Mouse (Mus musculus): ENCODE results near the gene Ipmk.
"Not testable (repeated sequence)": the region's sequence is repeated elsewhere in the genome, so short reads cannot be mapped to it uniquely, and the experiment has no call there.

Ipmk gene

GRCm38 (mm10) chr10:71413401-71413800 is 65.8 kb downstream of the Ipmk start:
- in situ Hi-C loops (cut with MseI, MboI), result no loop called here

GRCm38 (mm10) chr10:71421531-71421930 is 74.0 kb downstream of the Ipmk start:
- in situ Hi-C loops (cut with MseI, MboI), result no loop called here

GRCm38 (mm10) chr10:71422047-71423037 is 74.8 kb downstream of the Ipmk start:
- in situ Hi-C loops (cut with MseI, MboI), result no loop called here

GRCm38 (mm10) chr10:71426740-71427139 is 79.2 kb downstream of the Ipmk start:
- in situ Hi-C loops (cut with MseI, MboI), result no loop called here

- in situ Hi-C loops (cut with MseI, MboI), result no loop called here
Measured at GRCm38 (mm10) chr10:71427381-71427780, 79.8 kb downstream of the Ipmk start.

- in situ Hi-C loops (cut with MseI, MboI), result no loop called here
Measured at GRCm38 (mm10) chr10:71428246-71428864, 80.8 kb downstream of the Ipmk start.

GRCm38 (mm10) chr10:71430661-71431060 is 83.1 kb downstream of the Ipmk start:
- in situ Hi-C loops (cut with MseI, MboI), result no loop called here

GRCm38 (mm10) chr10:71443086-71443485 is 95.5 kb downstream of the Ipmk start:
- in situ Hi-C loops (cut with MseI, MboI), result no loop called here

GRCm38 (mm10) chr10:71447661-71448060 is 100.1 kb downstream of the Ipmk start:
- in situ Hi-C loops (cut with MseI, MboI), result no loop called here

GRCm38 (mm10) chr10:71448284-71448683 is 100.7 kb downstream of the Ipmk start:
- in situ Hi-C loops (cut with MseI, MboI), result no loop called here

GRCm38 (mm10) chr10:71455355-71455754 is 107.8 kb downstream of the Ipmk start:
- in situ Hi-C loops (cut with MseI, MboI), result no loop called here

- in situ Hi-C loops (cut with MseI, MboI), result not testable (repeated sequence)
Measured at GRCm38 (mm10) chr10:71462371-71462770, 114.8 kb downstream of the Ipmk start.

GRCm38 (mm10) chr10:71464417-71464816 is 116.9 kb downstream of the Ipmk start:
- in situ Hi-C loops (cut with MseI, MboI), result no loop called here

- in situ Hi-C loops (cut with MseI, MboI), result no loop called here
Measured at GRCm38 (mm10) chr10:71468315-71468714, 120.8 kb downstream of the Ipmk start.

- in situ Hi-C loops (cut with MseI, MboI), result no loop called here
Measured at GRCm38 (mm10) chr10:71469751-71470150, 122.2 kb downstream of the Ipmk start.

- in situ Hi-C loops (cut with MseI, MboI), result no loop called here
Measured at GRCm38 (mm10) chr10:71472033-71472432, 124.5 kb downstream of the Ipmk start.

- in situ Hi-C loops (cut with MseI, MboI), result no loop called here
Measured at GRCm38 (mm10) chr10:71473590-71473989, 126.0 kb downstream of the Ipmk start.

GRCm38 (mm10) chr10:71476471-71477080 is 129.0 kb downstream of the Ipmk start:
- in situ Hi-C loops (cut with MseI, MboI), result loop anchor here in 1 of 2 experiments (25.0 kb wide), 1 partner anchor 361 kb away; no protein-coding TSS in a partner anchor

- in situ Hi-C loops (cut with MseI, MboI), result loop anchor here in 1 of 2 experiments (25.0 kb wide), 1 partner anchor 360 kb away; no protein-coding TSS in a partner anchor
Measured at GRCm38 (mm10) chr10:71477147-71477546, 129.6 kb downstream of the Ipmk start.

GRCm38 (mm10) chr10:71479700-71480325 is 132.2 kb downstream of the Ipmk start:
- in situ Hi-C loops (cut with MseI, MboI), result loop anchor here in 1 of 2 experiments (25.0 kb wide), 1 partner anchor 357 kb away; no protein-coding TSS in a partner anchor
